Mouse (Mus musculus) megakaryocyte, embryonic 14.5 days (primary cell): ENCODE results near the gene Hmg20a.

ENCODE experiments used
- FLI1 ChIP-seq: IDR thresholded peaks from 2 replicates; pipeline ENCODE4 v1.6.1; 2012; ENCODE audit warnings: low read length, inconsistent platforms, mixed read lengths
- GATA1 ChIP-seq: IDR thresholded peaks from 3 replicates; pipeline ENCODE4 v1.6.1; 2012; ENCODE audit warnings: mixed read lengths, low read length, inconsistent platforms, borderline replicate concordance

DNA sequence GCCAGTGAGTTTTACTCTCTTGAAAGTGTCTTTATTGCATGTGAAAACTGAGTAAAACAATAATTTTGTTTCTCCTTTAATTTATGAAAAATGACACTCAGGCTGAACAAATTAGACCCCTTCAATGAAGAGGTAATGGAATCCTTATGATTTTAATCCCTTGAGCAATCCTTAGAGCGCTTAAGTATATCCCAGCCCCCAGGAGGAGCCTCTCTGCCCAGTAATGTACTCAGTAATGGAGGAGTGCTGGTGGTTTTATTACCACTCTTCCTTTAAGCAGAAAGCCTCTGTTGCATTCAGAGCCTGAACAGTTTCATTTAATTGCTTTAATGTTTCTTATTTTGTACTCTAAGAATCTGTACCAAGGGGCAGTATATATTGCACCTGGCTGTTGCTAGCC, 67.0 kb downstream of the Hmg20a start:
- no peak for TF ChIP-seq GATA1
- TF ChIP-seq FLI1: no peak
